Mouse (Mus musculus) neutrophil, adult 59 days (primary cell): ENCODE measurements around the gene Rprm. TPM values are rescaled to one million over a fixed set of nuclear protein-coding genes. Genes with fewer than 3 reads are reported as not detected.

Experiments used
- total RNA-seq, 2 experiments: library from RNA; stranded (reverse); gene quantifications; 1 replicate in 1 of 2; 2 replicates in 1 of 2; pipeline ENCODE4 v1.2.4; 2023

Gene Rprm
- total RNA-seq, result not detected

GRCm38 (mm10) chr2:54085430-54086087 is at the start of gene Rprm:
TSS of gene Rprm (minus strand) at chr2:54085552.

